In the genomic region with DNA sequence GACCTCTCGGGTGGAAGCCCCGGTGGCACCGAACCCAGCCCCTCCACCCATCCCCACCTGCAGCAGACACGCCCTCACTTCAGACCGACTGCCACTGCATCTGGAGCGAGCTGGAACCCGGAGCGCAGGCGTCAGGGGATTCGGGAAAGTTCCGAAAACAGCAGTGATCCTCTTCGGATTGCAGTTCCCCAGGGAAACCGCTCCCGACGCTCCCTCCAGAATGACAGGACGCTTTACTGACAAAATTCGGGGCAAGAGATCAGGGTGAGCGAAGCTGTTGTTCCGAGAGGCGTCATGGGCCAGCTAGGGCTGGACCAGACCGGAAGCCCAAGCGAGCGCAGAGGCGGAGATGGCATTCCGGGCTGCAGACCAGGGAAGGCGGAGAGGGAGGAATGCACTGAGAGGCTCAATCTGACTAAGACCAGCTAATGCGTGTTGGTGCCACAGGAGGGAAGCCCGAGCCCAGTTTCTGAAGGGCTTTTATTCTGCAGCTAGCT, we compare ENCODE assay signal across 8 mouse cellular contexts. TPM values are rescaled to one million over a fixed set of nuclear protein-coding genes. Genes with fewer than 3 reads are reported as not detected.
DNase-seq lines count a peak whose midpoint lies in the region; ATAC-seq lines count a peak whose summit lies in the region.

TSS of gene Cpeb1 (minus strand) at position 311 of the 497 bp plus-strand sequence.

- H3K36me3 ChIP-seq in hindbrain, embryonic 13.5 days, result peaks cover 9% of the 10 kb centered on the region

- peak within 1 kb of the TSS; percentile 92 for H3K4me2 ChIP-seq in hindbrain, embryonic 13.5 days

- peak; percentile 60 for DNase-seq in R1 (ENCODE audit: low read depth, low spot score)
- DNase-seq in cerebellum, adult 9-10 months, result peak; percentile 50
- peak; percentile 28 to 58 for DNase-seq in frontal cortex, postnatal 25 days (ENCODE audit: low spot score in 2 of 2)
- DNase-seq in layer of hippocampus, postnatal 25 days (ENCODE audit: extremely low spot score in 1 of 2, low spot score in 1 of 2), result peak; percentile 44 to 51
- DNase-seq in lung, postnatal 14 days, result peak; percentile 52
- DNase-seq in right cerebral cortex, postnatal 14 days, result peak; percentile 61
- DNase-seq in thymus, postnatal 4 days, result no peak

- H3K27ac ChIP-seq in hindbrain, embryonic 13.5 days, result no peak within 1 kb of the TSS

- H3K4me1 ChIP-seq in hindbrain, embryonic 13.5 days (replicated peaks), result peaks cover 27% of the 10 kb centered on the region

- peak within 1 kb of the TSS; percentile 57 for H3K4me3 ChIP-seq in hindbrain, embryonic 13.5 days

- peaks cover 73% of the 10 kb centered on the region for H3K27me3 ChIP-seq in hindbrain, embryonic 13.5 days

- ATAC-seq in hindbrain, embryonic 13.5 days (ENCODE audit: low FRiP score), result peak; percentile 68

- H3K9me3 ChIP-seq in hindbrain, embryonic 13.5 days, result no peaks in the 10 kb centered on the region

- under 1% methylated on average over 28 of the region's 28 CpGs for WGBS in hindbrain, embryonic 13.5 days

- peak within 1 kb of the TSS; percentile 68 for H3K9ac ChIP-seq in hindbrain, embryonic 13.5 days

RNA-seq across cellular contexts. Expression of gene Cpeb1, which starts in this region (rescaled TPM):
- polyA plus RNA-seq in hindbrain, embryonic 13.5 days (2015; fragmentation: Nextera tagmentation; extraction: Ambion mirVana), result 3.8 and 4.8 TPM in 2 replicates
- total RNA-seq in layer of hippocampus, postnatal 25 days (2021), result 10 to 100 TPM; 81.6 to 96.0 TPM
